Mouse (Mus musculus): ENCODE data around the gene Thada. TPM values are rescaled to one million over a fixed set of nuclear protein-coding genes. Genes with fewer than 3 reads are reported as not detected.
A peak's percentile ranks its signal among the peaks of the same experiment; 100 is the strongest.

Gene Thada
- polyA plus RNA-seq, 1 experiment from 2014 or later, result 8.9 TPM

GRCm38 (mm10) chr17:84274999-84275398 lies 191.0 kb downstream of the Thada start:
- no peaks in the 10 kb centered on the region for H3K9me3 ChIP-seq (replicated peaks; ENCODE audit: control insufficient read depth, low read length)
- no peaks in the 10 kb centered on the region for H3K27me3 ChIP-seq (ENCODE audit: control insufficient read depth, insufficient read depth, low read length)
- peaks cover 35% of the 10 kb centered on the region for H3K4me1 ChIP-seq (ENCODE audit: control insufficient read depth, insufficient read depth, low read length)
- no peak overlapping the region; the same call in 1 of the 2 replicates for H3K4me2 ChIP-seq
- H3K9ac ChIP-seq (ENCODE audit: low read depth, low read length), result no peak overlapping the region
- H3K27ac ChIP-seq (ENCODE audit: low read depth, low read length), result peak overlapping the region; percentile 90
- no peaks in the 10 kb centered on the region; the same call in 1 of the 2 replicates for H3K36me3 ChIP-seq (ENCODE audit: control insufficient read depth, insufficient read depth, low read length)
- no peak for ATAC-seq (replicated peaks; ENCODE audit: insufficient number of reproducible peaks, low FRiP score, low TSS enrichment)
- WGBS (ENCODE audit: insufficient replicate concordance), result 57% methylated on average over 3 of the region's 3 CpGs
- H3K4me3 ChIP-seq (ENCODE audit: low read depth, low read length), result no peak overlapping the region

- H3K27me3 ChIP-seq (ENCODE audit: control insufficient read depth, insufficient read depth, low read length), result no peaks in the 10 kb centered on the region
- H3K4me1 ChIP-seq (ENCODE audit: control insufficient read depth, insufficient read depth, low read length), result peaks cover 35% of the 10 kb centered on the region
- no peak overlapping the region for H3K9ac ChIP-seq (ENCODE audit: low read depth, low read length)
- 40% methylated on average over 6 of the region's 6 CpGs for WGBS (ENCODE audit: insufficient replicate concordance)
- H3K4me2 ChIP-seq, result no peak overlapping the region
- no peak for ATAC-seq (replicated peaks; ENCODE audit: insufficient number of reproducible peaks, low FRiP score, low TSS enrichment)
- H3K4me3 ChIP-seq (ENCODE audit: low read depth, low read length), result no peak overlapping the region
- no peaks in the 10 kb centered on the region for H3K9me3 ChIP-seq (replicated peaks; ENCODE audit: control insufficient read depth, low read length)
- H3K36me3 ChIP-seq (ENCODE audit: control insufficient read depth, insufficient read depth, low read length), result no peaks in the 10 kb centered on the region
- peak overlapping the region; percentile 90 for H3K27ac ChIP-seq (ENCODE audit: low read depth, low read length)
Observed at GRCm38 (mm10) chr17:84274163-84274562, 191.8 kb downstream of the Thada start.

GRCm38 (mm10) chr17:84272557-84273261 lies 193.3 kb downstream of the Thada start:
- Histone ChIP-seq H3K4me2 (no peak overlapping the region), H3K27ac (ENCODE audit: low read depth, low read length) (peak overlapping the region; percentile 90), H3K27me3 (ENCODE audit: control insufficient read depth, insufficient read depth, low read length) (no peaks in the 10 kb centered on the region), H3K4me1 (ENCODE audit: control insufficient read depth, insufficient read depth, low read length) (peaks cover 35% of the 10 kb centered on the region), H3K9ac (ENCODE audit: low read depth, low read length) (no peak overlapping the region), H3K4me3 (ENCODE audit: low read depth, low read length) (no peak overlapping the region), H3K36me3 (ENCODE audit: control insufficient read depth, insufficient read depth, low read length) (no peaks in the 10 kb centered on the region), H3K9me3 (replicated peaks; ENCODE audit: control insufficient read depth, low read length) (no peaks in the 10 kb centered on the region)
- WGBS (ENCODE audit: insufficient replicate concordance), result 51% methylated on average over 5 of the region's 5 CpGs
- peak; percentile 72 for ATAC-seq (replicated peaks; ENCODE audit: insufficient number of reproducible peaks, low FRiP score, low TSS enrichment)

GRCm38 (mm10) chr17:84271566-84272202 lies 194.3 kb downstream of the Thada start:
- Histone ChIP-seq H3K27ac (ENCODE audit: low read depth, low read length) (no peak overlapping the region), H3K36me3 (ENCODE audit: control insufficient read depth, insufficient read depth, low read length) (no peaks in the 10 kb centered on the region)

GRCm38 (mm10) chr17:84269722-84270121 lies 196.3 kb downstream of the Thada start:
- Histone ChIP-seq H3K4me1 (ENCODE audit: control insufficient read depth, insufficient read depth, low read length) (peaks cover 31% of the 10 kb centered on the region), H3K9me3 (replicated peaks; ENCODE audit: control insufficient read depth, low read length) (no peaks in the 10 kb centered on the region), H3K9ac (ENCODE audit: low read depth, low read length) (no peak overlapping the region), H3K36me3 (ENCODE audit: control insufficient read depth, insufficient read depth, low read length) (no peaks in the 10 kb centered on the region), H3K27ac (ENCODE audit: low read depth, low read length) (no peak overlapping the region), H3K4me3 (ENCODE audit: low read depth, low read length) (no peak overlapping the region), H3K27me3 (ENCODE audit: control insufficient read depth, insufficient read depth, low read length) (no peaks in the 10 kb centered on the region), H3K4me2 (no peak overlapping the region)
- 90% methylated on average over 5 of the region's 5 CpGs for WGBS (ENCODE audit: insufficient replicate concordance)
- ATAC-seq (replicated peaks; ENCODE audit: insufficient number of reproducible peaks, low FRiP score, low TSS enrichment), result no peak

More at GRCm38 (mm10) chr17:84271566-84272202, 194.3 kb downstream of the Thada start:
- WGBS (ENCODE audit: insufficient replicate concordance), result 83% methylated on average over 6 of the region's 6 CpGs
- Histone ChIP-seq H3K4me1 (ENCODE audit: control insufficient read depth, insufficient read depth, low read length) (peaks cover 34% of the 10 kb centered on the region), H3K4me3 (ENCODE audit: low read depth, low read length) (no peak overlapping the region), H3K27me3 (ENCODE audit: control insufficient read depth, insufficient read depth, low read length) (no peaks in the 10 kb centered on the region), H3K4me2 (no peak overlapping the region), H3K9me3 (replicated peaks; ENCODE audit: control insufficient read depth, low read length) (no peaks in the 10 kb centered on the region), H3K9ac (ENCODE audit: low read depth, low read length) (no peak overlapping the region)
- ATAC-seq (replicated peaks; ENCODE audit: insufficient number of reproducible peaks, low FRiP score, low TSS enrichment), result no peak

GRCm38 (mm10) chr17:84268450-84268849 lies 197.6 kb downstream of the Thada start:
- Histone ChIP-seq H3K4me1 (ENCODE audit: control insufficient read depth, insufficient read depth, low read length) (peaks cover 27% of the 10 kb centered on the region), H3K4me3 (ENCODE audit: low read depth, low read length) (no peak overlapping the region), H3K4me2 (no peak overlapping the region), H3K9me3 (replicated peaks; ENCODE audit: control insufficient read depth, low read length) (no peaks in the 10 kb centered on the region), H3K9ac (ENCODE audit: low read depth, low read length) (no peak overlapping the region), H3K27me3 (ENCODE audit: control insufficient read depth, insufficient read depth, low read length) (no peaks in the 10 kb centered on the region), H3K27ac (ENCODE audit: low read depth, low read length) (peak overlapping the region; percentile 59; the same call in 1 of the 2 replicates), H3K36me3 (ENCODE audit: control insufficient read depth, insufficient read depth, low read length) (no peaks in the 10 kb centered on the region)
- WGBS (ENCODE audit: insufficient replicate concordance), result 47% methylated on average over 3 of the region's 3 CpGs
- ATAC-seq (replicated peaks; ENCODE audit: insufficient number of reproducible peaks, low FRiP score, low TSS enrichment), result no peak

- H3K4me3 ChIP-seq (ENCODE audit: low read depth, low read length), result no peak overlapping the region
- H3K36me3 ChIP-seq (ENCODE audit: control insufficient read depth, insufficient read depth, low read length), result no peaks in the 10 kb centered on the region
- WGBS (ENCODE audit: insufficient replicate concordance), result 80% methylated on average over 6 of the region's 6 CpGs
- no peaks in the 10 kb centered on the region for H3K27me3 ChIP-seq (ENCODE audit: control insufficient read depth, insufficient read depth, low read length)
- H3K9me3 ChIP-seq (replicated peaks; ENCODE audit: control insufficient read depth, low read length), result no peaks in the 10 kb centered on the region
- no peak overlapping the region for H3K4me2 ChIP-seq
- no peak overlapping the region for H3K27ac ChIP-seq (ENCODE audit: low read depth, low read length)
- H3K9ac ChIP-seq (ENCODE audit: low read depth, low read length), result no peak overlapping the region
- no peak for ATAC-seq (replicated peaks; ENCODE audit: insufficient number of reproducible peaks, low FRiP score, low TSS enrichment)
- peaks cover 19% of the 10 kb centered on the region for H3K4me1 ChIP-seq (ENCODE audit: control insufficient read depth, insufficient read depth, low read length)
Observed at GRCm38 (mm10) chr17:84267456-84268074, 198.4 kb downstream of the Thada start.

GRCm38 (mm10) chr17:84266161-84266948 lies 199.7 kb downstream of the Thada start:
- Histone ChIP-seq H3K4me2 (no peak overlapping the region), H3K36me3 (ENCODE audit: control insufficient read depth, insufficient read depth, low read length) (no peaks in the 10 kb centered on the region), H3K9me3 (replicated peaks; ENCODE audit: control insufficient read depth, low read length) (no peaks in the 10 kb centered on the region), H3K27ac (ENCODE audit: low read depth, low read length) (peak overlapping the region; percentile 29; the same call in 1 of the 2 replicates), H3K4me3 (ENCODE audit: low read depth, low read length) (no peak overlapping the region), H3K27me3 (ENCODE audit: control insufficient read depth, insufficient read depth, low read length) (no peaks in the 10 kb centered on the region), H3K9ac (ENCODE audit: low read depth, low read length) (peak overlapping the region; percentile 22; the same call in 1 of the 2 replicates), H3K4me1 (ENCODE audit: control insufficient read depth, insufficient read depth, low read length) (peaks cover 19% of the 10 kb centered on the region)
- ATAC-seq (replicated peaks; ENCODE audit: insufficient number of reproducible peaks, low FRiP score, low TSS enrichment), result no peak
- WGBS (ENCODE audit: insufficient replicate concordance), result 68% methylated on average over 3 of the region's 3 CpGs
